Mouse (Mus musculus) olfactory bulb, adult 2 months (tissue): ENCODE data around the gene Med19. TPM values are rescaled to one million over a fixed set of nuclear protein-coding genes. Genes with fewer than 3 reads are reported as not detected.

Experiments used
- H3K27ac ChIP-seq: fragments of 200-500 bp; 2 replicates; pipeline ENCODE4 v1.5.1; 2012; ENCODE audit warnings: low read depth, low read length; ENCODE audit not compliant: insufficient read depth
- H3K4me1 ChIP-seq: fragments of 200-500 bp; 2 replicates; pipeline ENCODE4 v1.6.1; 2012; ENCODE audit warnings: low read length; ENCODE audit not compliant: control insufficient read depth, insufficient read depth
- H3K4me3 ChIP-seq: fragments of 200-500 bp; 2 replicates; pipeline ENCODE4 v1.5.1; 2012; ENCODE audit warnings: mild to moderate bottlenecking, low read depth, low read length, moderate library complexity; ENCODE audit not compliant: insufficient read depth
- CTCF ChIP-seq: fragments of 200-500 bp; IDR thresholded peaks from 2 replicates; pipeline ENCODE4 v1.5.1; 2012; ENCODE audit warnings: low read depth, mild to moderate bottlenecking, low read length, moderate library complexity; ENCODE audit not compliant: insufficient read depth
- POLR2A ChIP-seq: fragments of 200-500 bp; IDR thresholded peaks from 2 replicates; pipeline ENCODE4 v1.6.1; 2012; ENCODE audit warnings: mild to moderate bottlenecking, low read depth, low read length, moderate library complexity; ENCODE audit not compliant: insufficient read depth
- WGBS: fragments of 180-500 bp; shearing (Covaris S2); methylation state at CpG from one replicate; pipeline ENCODE4 v1.1.7; 2018; 5-methylcytosine and 5-hydroxymethylcytosine counted together
- polyA plus RNA-seq: library from polyadenylated mRNA; stranded (reverse); fragments of >200 nt; gene quantifications from 2 replicates; pipeline ENCODE4 v1.2.4, GENCODE M21; 2012; ENCODE audit warnings: low replicate concordance; ENCODE audit not compliant: missing spikeins, insufficient read depth, insufficient read length

Med19 gene
- polyA plus RNA-seq, 1 experiment = not detected

GRCm38 (mm10) chr2:84682605-84683183, 4.5 kb downstream of the Med19 start:
- TF ChIP-seq POLR2A (no peak), CTCF (no peak)
- 80% methylated on average over 6 of the region's 6 CpGs for WGBS
- Histone ChIP-seq H3K27ac (no peak overlapping the region), H3K4me1 (no peaks in the 10 kb centered on the region), H3K4me3 (no peak overlapping the region)

- TF ChIP-seq CTCF (no peak), POLR2A (no peak)
- no peak overlapping the region for H3K4me3 ChIP-seq
- no peak overlapping the region for H3K27ac ChIP-seq
- H3K4me1 ChIP-seq = no peaks in the 10 kb centered on the region
- 86% methylated on average over 2 of the region's 2 CpGs for WGBS
Observed at GRCm38 (mm10) chr2:84688080-84688844, 10.1 kb downstream of the Med19 start.

- Histone ChIP-seq H3K27ac (no peak overlapping the region), H3K4me1 (no peaks in the 10 kb centered on the region), H3K4me3 (no peak overlapping the region)
- WGBS = 84% methylated on average over 12 of the region's 12 CpGs
- no peak for TF ChIP-seq POLR2A
- TF ChIP-seq CTCF = no peak
Observed at GRCm38 (mm10) chr2:84690050-84690449, 11.8 kb downstream of the Med19 start.

GRCm38 (mm10) chr2:84695007-84695695, 16.9 kb downstream of the Med19 start:
- H3K27ac ChIP-seq = no peak overlapping the region
- no peak for TF ChIP-seq CTCF
- no peak overlapping the region for H3K4me3 ChIP-seq
- WGBS = 87% methylated on average over 5 of the region's 5 CpGs
- H3K4me1 ChIP-seq = no peaks in the 10 kb centered on the region

- no peak overlapping the region for H3K4me3 ChIP-seq
- TF ChIP-seq CTCF (no peak), POLR2A (no peak)
- H3K27ac ChIP-seq = no peak overlapping the region
- peaks cover 2% of the 10 kb centered on the region; the same call in 1 of the 2 replicates for H3K4me1 ChIP-seq
- 95% methylated on average over 1 of the region's 1 CpGs for WGBS
Observed at GRCm38 (mm10) chr2:84703497-84703896, 25.3 kb downstream of the Med19 start.

GRCm38 (mm10) chr2:84704329-84704728, 26.1 kb downstream of the Med19 start:
- H3K27ac ChIP-seq = no peak overlapping the region
- H3K4me1 ChIP-seq = peaks cover 2% of the 10 kb centered on the region; the same call in 1 of the 2 replicates
- H3K4me3 ChIP-seq = no peak overlapping the region
- TF ChIP-seq CTCF (no peak), POLR2A (no peak)
- WGBS = 77% methylated on average over 5 of the region's 5 CpGs

- Histone ChIP-seq H3K4me3 (no peak overlapping the region), H3K27ac (no peak overlapping the region), H3K4me1 (peaks cover 2% of the 10 kb centered on the region; the same call in 1 of the 2 replicates)
- no peak for TF ChIP-seq POLR2A
- TF ChIP-seq CTCF = no peak
- 92% methylated on average over 1 of the region's 1 CpGs for WGBS
Observed at GRCm38 (mm10) chr2:84705295-84705694, 27.1 kb downstream of the Med19 start.

GRCm38 (mm10) chr2:84707523-84707922, 29.3 kb downstream of the Med19 start:
- no peak for TF ChIP-seq POLR2A
- no peak for TF ChIP-seq CTCF
- WGBS = 10% methylated on average over 1 of the region's 1 CpGs
- H3K27ac ChIP-seq = no peak overlapping the region
- peaks cover 2% of the 10 kb centered on the region; the same call in 1 of the 2 replicates for H3K4me1 ChIP-seq
- H3K4me3 ChIP-seq = no peak overlapping the region

- Histone ChIP-seq H3K4me1 (peaks cover 2% of the 10 kb centered on the region; the same call in 1 of the 2 replicates), H3K4me3 (no peak overlapping the region), H3K27ac (no peak overlapping the region)
- TF ChIP-seq CTCF = no peak
- WGBS = 57% methylated on average over 2 of the region's 2 CpGs
Observed at GRCm38 (mm10) chr2:84711898-84712297, 33.7 kb downstream of the Med19 start.
